Mouse (Mus musculus): ENCODE measurements at regions not wholly inside any gene's neighbourhood (a gene's known extent, or its start where the extent isn't known, plus 50 kb on each side); places are given as distances from the start of the nearest gene placed in this dataset.

- Histone ChIP-seq H3K4me2 (ENCODE audit: insufficient read depth, low read depth, poor library complexity, severe bottlenecking) (no peak overlapping the region), H3K36me3 (replicated peaks in 1 of 2; ENCODE audit: control insufficient read depth in 1 of 2, insufficient read depth in 1 of 2, low read length in 1 of 2) (no peaks in the 10 kb centered on the region)
Observed at GRCm38 (mm10) chr4:56643999-56644962, 95.6 kb upstream of the Gm26657 start.

GRCm38 (mm10) chr4:56643491-56643890 lies 96.4 kb upstream of the Gm26657 start:
- no peak for DNase-seq (ENCODE audit: extremely low read depth)
- Histone ChIP-seq H3K27me3 (replicated peaks) (no peaks in the 10 kb centered on the region), H3K4me2 (ENCODE audit: insufficient read depth, low read depth, poor library complexity, severe bottlenecking) (no peak overlapping the region), H3K36me3 (replicated peaks in 1 of 2; ENCODE audit: control insufficient read depth in 1 of 2, insufficient read depth in 1 of 2, low read length in 1 of 2) (no peaks in the 10 kb centered on the region), H3K27ac (ENCODE audit: insufficient read depth, low read depth) (no peak overlapping the region), H3K9me3 (replicated peaks; ENCODE audit: low read length) (no peaks in the 10 kb centered on the region), H3K4me3 (replicated peaks in 1 of 3; ENCODE audit: low read depth in 2 of 3, low read length in 2 of 3, poor library complexity in 1 of 3) (no peak overlapping the region), H3K4me1 (ENCODE audit: control insufficient read depth in 1 of 2, insufficient read depth in 2 of 2) (peaks cover 0 to 3% of the 10 kb centered on the region in 2 experiments; a peak in 1 of 4 replicates), H3K9ac (ENCODE audit: insufficient read depth, low read depth) (no peak overlapping the region), H3K79me2 (replicated peaks; ENCODE audit: control insufficient read depth, extremely low read depth, insufficient read depth, poor library complexity, severe bottlenecking) (no peaks in the 10 kb centered on the region)
- dilution Hi-C loops (cut with MboI; ENCODE audit: extremely low pct_ligation_motif_present, extremely low pct_unique_long_range_greater_than_20kb, low sequenced_read_pairs) (no loop called here), in situ Hi-C loops (cut with MboI; ENCODE audit: low pct_ligation_motif_present, low pct_unique_long_range_greater_than_20kb, low sequenced_read_pairs) (no loop called here)
- TF ChIP-seq SMC3 (IDR thresholded peaks at IDR 0.05; ENCODE audit: low read depth, low read length), result no peak
- no peak for TF ChIP-seq NELFE (IDR thresholded peaks at IDR 0.05; ENCODE audit: low read depth, low read length)
- TF ChIP-seq MAZ (IDR thresholded peaks at IDR 0.05; ENCODE audit: low read depth, low read length), result no peak
- TF ChIP-seq USF1 (IDR thresholded peaks at IDR 0.05; ENCODE audit: low read depth, low read length), result no peak
- TF ChIP-seq JUN (IDR thresholded peaks at IDR 0.05; ENCODE audit: insufficient read depth, low read depth, low read length), result no peak
- TF ChIP-seq RAD21 (IDR thresholded peaks at IDR 0.05; ENCODE audit: low read depth, low read length), result no peak
- TF ChIP-seq ZNF384 (IDR thresholded peaks at IDR 0.05; ENCODE audit: low read depth, low read length), result no peak
- TF ChIP-seq MAFK (IDR thresholded peaks at IDR 0.05; ENCODE audit: insufficient replicate concordance, low read length), result no peak
- TF ChIP-seq TCF12 (IDR thresholded peaks at IDR 0.05; ENCODE audit: low read depth, low read length), result no peak
- TF ChIP-seq KAT2A (IDR thresholded peaks at IDR 0.05; ENCODE audit: insufficient replicate concordance, low read length), result no peak
- TF ChIP-seq NRF1 (IDR thresholded peaks at IDR 0.05; ENCODE audit: low read depth, low read length), result no peak

More at GRCm38 (mm10) chr4:56643999-56644962, 95.6 kb upstream of the Gm26657 start:
- dilution Hi-C loops (cut with MboI; ENCODE audit: extremely low pct_ligation_motif_present, extremely low pct_unique_long_range_greater_than_20kb, low sequenced_read_pairs) (no loop called here), in situ Hi-C loops (cut with MboI; ENCODE audit: low pct_ligation_motif_present, low pct_unique_long_range_greater_than_20kb, low sequenced_read_pairs) (no loop called here)
- TF ChIP-seq HCFC1 (IDR thresholded peaks at IDR 0.05; ENCODE audit: low read depth, low read length), result no peak
- no peak for TF ChIP-seq ZC3H11A (IDR thresholded peaks at IDR 0.05; ENCODE audit: low read depth, low read length)
- TF ChIP-seq TBP (conservative IDR thresholded peaks at IDR 0.05; ENCODE audit: low read depth, low read length), result no peak
- TF ChIP-seq ETS1 (conservative IDR thresholded peaks at IDR 0.05; ENCODE audit: low read depth, low read length), result no peak
- TF ChIP-seq POLR2A (IDR thresholded peaks at IDR 0.05; ENCODE audit: low read depth, low read length), result no peak
- no peak for TF ChIP-seq KAT2A (IDR thresholded peaks at IDR 0.05; ENCODE audit: insufficient replicate concordance, low read length)
- TF ChIP-seq ZMIZ1 (IDR thresholded peaks at IDR 0.05; ENCODE audit: low read depth, low read length), result no peak
- no peak for TF ChIP-seq MXI1 (IDR thresholded peaks at IDR 0.05; ENCODE audit: low read depth, low read length)
- no peak for TF ChIP-seq ELF1 (IDR thresholded peaks at IDR 0.05; ENCODE audit: low read depth, low read length)
- TF ChIP-seq CHD2 (IDR thresholded peaks at IDR 0.05; ENCODE audit: low read length), result no peak
- TF ChIP-seq USF1 (IDR thresholded peaks at IDR 0.05; ENCODE audit: low read depth, low read length), result no peak
- no peak for TF ChIP-seq E2F4 (IDR thresholded peaks at IDR 0.05; ENCODE audit: insufficient replicate concordance, low read depth, low read length)
- no peak for TF ChIP-seq USF2 (conservative IDR thresholded peaks at IDR 0.05; ENCODE audit: low read depth, low read length)
- TF ChIP-seq UBTF (IDR thresholded peaks at IDR 0.05; ENCODE audit: low read depth, low read length), result no peak
- no peak for TF ChIP-seq BHLHE40 (IDR thresholded peaks at IDR 0.05; ENCODE audit: low read depth, low read length)
- no peak for TF ChIP-seq RAD21 (IDR thresholded peaks at IDR 0.05; ENCODE audit: low read depth, low read length)
- no peak for DNase-seq (ENCODE audit: extremely low read depth)
- H3K27me3 ChIP-seq (replicated peaks), result no peaks in the 10 kb centered on the region
- H3K4me1 ChIP-seq (ENCODE audit: control insufficient read depth in 1 of 2, insufficient read depth in 2 of 2), result peaks cover 0 to 4% of the 10 kb centered on the region in 2 experiments; a peak in 2 of 4 replicates
- H3K27ac ChIP-seq (ENCODE audit: insufficient read depth, low read depth), result no peak overlapping the region
- H3K9me3 ChIP-seq (replicated peaks; ENCODE audit: low read length), result no peaks in the 10 kb centered on the region
- H3K79me2 ChIP-seq (replicated peaks; ENCODE audit: control insufficient read depth, extremely low read depth, insufficient read depth, poor library complexity, severe bottlenecking), result no peaks in the 10 kb centered on the region
- H3K4me3 ChIP-seq (replicated peaks in 1 of 3; ENCODE audit: low read depth in 2 of 3, low read length in 2 of 3, poor library complexity in 1 of 3), result no peak overlapping the region
- no peak overlapping the region for H3K9ac ChIP-seq (ENCODE audit: insufficient read depth, low read depth)

All from CH12.LX (cell line).